Mouse (Mus musculus): Measurements from ENCODE around the gene Lrrc28. TPM values are rescaled to one million over a fixed set of nuclear protein-coding genes. Genes with fewer than 3 reads are reported as not detected.

Lrrc28 gene
- 20.6 to 26.6 TPM (median 21.7 TPM) in 4 replicates for total RNA-seq (2023)

GRCm38 (mm10) chr7:67644833-67645680 is at the start of gene Lrrc28:
Gene Lrrc28, minus strand, starts transcription at chr7:67645268.

GRCm38 (mm10) chr7:67647277-67647676 is 2.2 kb upstream of the Lrrc28 start, which contains the start of gene Ttc23:
Gene Ttc23, plus strand, starts transcription at chr7:67647410.

Other genes starting within 250 kb of the Lrrc28 start
- gene Ttc23, start 2.1 kb upstream of the Lrrc28 start, total RNA-seq (2023), result 1.6 to 3.9 TPM (median 2.2 TPM) in 4 replicates
- gene Synm, start 114.5 kb upstream of the Lrrc28 start, total RNA-seq (2023), result not detected in 4 replicates